Mouse (Mus musculus) ES-CJ7 (cell line): ENCODE data around the gene Cdk14.
"Not testable (repeated sequence)": the region's sequence is repeated elsewhere in the genome, so short reads cannot be mapped to it uniquely, and the experiment has no call there.

Experiments used
- DNase-seq: peaks from one replicate; pipeline ENCODE4 v3.0.0; 2011; ENCODE audit warnings: low read depth, low spot score

Cdk14 gene

DNA sequence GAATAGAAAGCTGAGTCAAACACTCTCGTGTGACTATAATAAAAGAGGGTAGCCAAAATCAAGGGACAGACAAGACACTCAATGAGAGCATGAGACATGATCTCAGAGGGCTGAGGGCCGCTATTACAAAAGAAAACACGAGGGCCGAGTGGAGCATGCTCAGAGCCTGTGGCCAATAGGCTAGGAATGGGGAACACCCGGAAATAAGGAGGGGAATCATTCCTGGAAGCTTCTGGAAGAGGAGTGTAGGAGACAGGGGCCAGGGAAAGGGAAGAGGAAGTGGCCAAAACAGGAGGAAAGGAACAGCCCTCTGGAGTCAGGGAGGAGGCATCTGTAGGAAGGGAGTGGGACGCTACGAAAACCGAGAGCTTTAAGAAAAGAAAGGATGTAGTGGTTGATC is 52.6 kb downstream of the Cdk14 start:
- no peak for DNase-seq

DNA sequence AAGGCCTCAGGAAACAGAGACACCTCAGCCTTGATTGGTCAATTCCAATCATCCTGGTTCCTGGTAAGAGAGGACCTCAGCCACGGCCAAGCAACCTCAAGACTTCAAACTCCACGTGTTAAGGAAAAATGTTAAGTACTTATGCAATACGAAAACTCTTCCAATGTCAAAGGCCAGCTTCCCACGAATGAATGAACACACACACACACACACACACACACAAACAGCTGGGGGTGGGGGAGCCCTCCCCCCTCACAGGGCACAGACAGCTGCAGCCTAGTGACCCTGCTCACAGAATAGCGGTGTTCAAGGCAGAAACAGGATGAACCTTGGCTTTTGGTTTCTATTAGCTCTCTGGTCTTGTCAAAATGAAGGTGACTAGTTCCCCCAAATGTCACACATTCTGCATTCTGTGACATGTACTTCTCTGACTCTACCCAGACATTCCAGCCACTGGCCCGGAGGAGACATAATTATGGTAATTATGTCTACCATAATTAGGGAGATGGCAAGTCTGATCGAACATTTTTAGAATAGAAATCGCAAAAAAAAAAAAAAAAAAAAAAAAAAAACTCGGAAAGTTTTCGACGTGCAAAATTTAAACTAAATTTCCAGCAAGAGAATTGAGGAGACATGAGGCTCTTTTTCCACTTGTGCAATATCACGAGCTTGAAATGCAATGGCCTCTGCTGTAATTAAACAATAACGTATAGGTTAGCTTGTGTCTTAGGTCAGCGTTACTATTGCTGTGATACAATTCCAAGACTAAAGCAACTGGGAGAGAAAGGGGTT is 54.6 kb downstream of the Cdk14 start:
- DNase-seq, result no peak

DNA sequence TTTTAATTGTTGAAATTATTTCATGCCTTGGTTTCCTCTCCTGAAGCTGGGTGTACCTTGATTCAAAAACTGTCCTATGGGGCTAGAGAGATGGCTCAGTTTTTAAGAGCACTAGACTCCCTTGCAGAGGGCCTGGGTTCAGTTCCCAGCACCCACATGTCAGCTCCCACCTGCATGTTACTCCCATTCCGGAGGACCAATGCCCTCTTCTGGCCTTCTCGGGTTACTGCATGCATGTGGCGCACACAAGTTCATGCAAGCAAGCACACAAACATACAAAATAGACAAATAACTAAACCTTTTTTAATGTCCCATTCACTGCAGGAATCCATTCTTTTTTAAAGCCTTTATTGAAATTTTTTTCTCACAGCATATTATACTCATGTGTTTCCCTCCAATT is 58.4 kb downstream of the Cdk14 start:
- peak; percentile 31 for DNase-seq

DNA sequence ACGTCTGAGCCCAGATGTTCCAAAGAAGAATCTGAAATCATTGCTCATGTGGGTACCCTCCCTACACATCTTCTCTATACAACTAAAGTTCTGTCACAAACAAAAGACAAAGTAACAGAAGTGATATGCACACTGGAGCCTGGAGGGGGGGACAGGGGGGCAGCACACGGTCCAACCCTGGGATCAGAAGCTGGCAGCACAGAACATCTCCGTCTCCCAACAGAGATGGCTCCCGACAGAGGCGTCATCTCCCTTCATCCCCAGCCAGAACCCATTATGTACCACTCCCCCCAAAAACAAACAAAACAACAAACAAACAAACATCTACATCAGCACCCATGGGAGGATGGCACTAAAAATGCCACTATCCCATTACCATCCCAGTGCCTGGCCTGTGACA is 59.8 kb downstream of the Cdk14 start:
- DNase-seq, result no peak

DNA sequence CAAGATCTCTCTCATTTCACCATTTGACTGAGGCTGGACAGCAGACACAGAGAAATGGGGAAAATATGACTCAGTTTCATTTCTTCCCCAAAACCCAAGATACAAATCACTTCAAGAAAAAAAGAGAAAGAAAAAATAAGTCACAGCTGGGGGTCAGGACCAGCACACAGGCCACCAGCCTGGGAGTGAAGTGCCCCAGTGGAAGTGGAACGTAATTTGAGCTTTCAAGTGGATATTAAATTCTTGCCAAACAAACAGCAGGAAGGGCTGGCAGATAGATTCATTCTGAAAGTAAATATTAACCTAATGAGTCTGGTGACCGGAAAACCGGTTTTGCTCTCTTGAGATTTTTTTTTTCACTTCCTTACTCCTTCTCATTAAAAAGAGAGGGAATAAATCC is 60.2 kb downstream of the Cdk14 start:
- no peak for DNase-seq

DNA sequence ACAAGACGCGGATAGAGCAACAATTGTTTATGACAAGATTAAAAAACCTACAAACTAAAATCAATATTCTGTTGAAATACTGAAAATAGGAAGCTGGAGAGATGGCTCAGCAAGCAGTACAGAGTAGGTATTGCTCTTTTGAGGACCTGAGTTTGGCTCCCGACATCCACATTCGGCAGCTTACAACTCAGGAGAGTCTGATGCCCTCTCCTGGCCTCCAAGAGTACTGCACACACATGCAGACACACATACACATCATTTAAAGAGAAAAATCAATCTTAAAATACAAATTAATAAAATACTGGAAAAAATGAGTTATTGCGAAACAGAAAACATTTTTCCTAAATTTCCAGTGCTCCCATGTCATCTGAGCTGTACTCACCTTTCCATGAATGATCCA is 60.7 kb downstream of the Cdk14 start:
- DNase-seq, result peak; percentile 50

DNA sequence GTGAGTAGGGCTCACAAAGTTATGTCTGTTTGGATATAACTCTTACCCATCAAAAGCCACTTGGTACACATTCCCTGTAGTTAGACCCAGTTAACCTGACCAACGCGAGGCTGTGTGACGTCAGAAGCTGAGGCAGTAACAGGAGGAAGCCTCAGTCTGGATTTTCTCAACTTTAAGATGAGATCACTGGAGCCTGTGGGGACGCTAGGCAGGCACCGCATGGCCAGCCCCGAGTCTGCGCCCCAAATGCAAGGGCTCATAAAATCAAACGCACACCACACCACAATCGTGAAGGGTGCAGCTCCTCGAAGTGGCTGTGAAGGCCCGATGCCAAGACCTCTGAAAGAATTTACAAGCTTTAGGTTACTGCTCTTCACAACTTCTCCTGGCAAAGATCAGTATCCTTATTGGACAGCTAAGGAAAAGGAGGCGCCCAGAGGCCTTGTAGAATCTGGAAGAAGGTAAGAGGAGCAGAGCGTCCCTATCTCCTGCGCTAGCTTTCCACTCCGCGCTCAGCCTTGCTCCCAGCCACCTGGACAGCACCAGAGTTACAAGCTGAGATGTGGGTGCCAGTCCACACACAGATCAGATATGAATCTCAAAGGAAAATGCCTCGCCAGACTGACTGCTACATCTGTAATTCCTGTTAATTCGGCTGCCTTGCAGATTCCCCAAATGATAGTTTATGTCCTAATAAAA is 61.9 kb downstream of the Cdk14 start:
- no peak for DNase-seq

DNA sequence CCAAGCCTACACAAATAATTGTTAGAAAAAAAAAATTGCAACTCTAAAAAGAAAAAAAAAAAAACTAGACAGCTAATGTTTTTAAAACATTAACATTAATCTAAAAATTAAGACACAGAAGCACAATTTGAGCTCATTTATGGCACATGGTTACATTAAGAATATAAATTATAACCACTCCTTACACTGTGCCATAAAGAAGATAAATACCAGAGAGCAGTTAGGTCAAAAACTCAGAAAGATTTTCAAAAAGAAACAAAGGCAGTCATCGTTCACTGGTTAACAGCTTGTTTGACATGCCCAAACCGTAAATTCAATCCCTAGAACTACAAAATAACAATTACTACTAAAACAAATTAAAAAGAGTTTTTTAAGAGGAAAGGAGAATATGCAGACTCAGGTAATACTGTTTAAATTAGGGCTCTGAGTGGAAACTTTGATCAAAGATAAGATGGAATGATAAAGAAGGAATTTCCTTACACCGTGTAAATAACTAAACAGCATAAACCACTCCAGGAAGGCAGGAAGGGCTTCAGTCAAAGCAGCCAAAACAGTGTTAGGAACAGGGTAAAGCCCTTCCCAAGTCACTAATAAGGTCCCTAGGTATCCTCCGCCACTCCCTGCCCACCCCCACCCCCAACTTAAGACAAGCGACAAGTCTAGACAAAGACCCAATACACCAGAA is 65.3 kb downstream of the Cdk14 start:
- DNase-seq, result no peak

DNA sequence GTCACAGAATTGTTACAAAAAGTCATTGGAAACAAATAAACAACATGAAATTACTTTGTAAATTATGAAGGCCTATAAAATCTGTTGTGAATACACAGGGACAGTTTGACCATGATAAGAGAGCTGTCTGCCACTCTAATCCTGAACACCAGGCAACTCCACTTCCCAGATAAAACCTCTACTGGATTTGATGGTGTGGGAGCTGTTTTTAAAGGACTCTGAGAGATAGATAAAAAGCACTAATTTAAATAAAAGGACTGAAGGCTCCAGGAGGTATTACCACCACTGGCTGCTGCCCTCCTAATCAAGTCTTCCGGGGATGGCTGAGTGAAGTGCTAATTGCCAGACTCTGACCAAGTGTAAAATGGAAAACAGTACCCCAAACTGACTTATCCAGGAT is 66.2 kb downstream of the Cdk14 start:
- DNase-seq, result no peak

DNA sequence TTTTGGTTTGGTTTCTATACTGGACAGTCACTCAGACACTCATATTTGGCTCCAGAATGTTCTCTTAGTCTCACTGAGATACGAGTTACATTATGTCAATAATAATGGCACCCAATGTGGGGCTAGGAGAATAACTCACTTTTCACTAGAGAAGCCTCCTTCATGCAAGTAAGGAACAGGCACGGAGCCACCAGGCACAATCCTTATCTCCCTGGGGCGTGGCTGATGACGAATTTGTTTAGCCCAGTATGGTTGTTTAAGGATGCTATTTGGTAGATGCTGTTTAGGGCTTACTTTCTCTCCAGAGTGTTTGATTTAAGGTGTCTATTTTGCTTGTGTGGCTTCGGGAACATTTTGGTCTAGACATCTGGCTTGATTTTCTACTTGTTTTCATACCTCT is 75.5 kb downstream of the Cdk14 start:
- no peak for DNase-seq

DNA sequence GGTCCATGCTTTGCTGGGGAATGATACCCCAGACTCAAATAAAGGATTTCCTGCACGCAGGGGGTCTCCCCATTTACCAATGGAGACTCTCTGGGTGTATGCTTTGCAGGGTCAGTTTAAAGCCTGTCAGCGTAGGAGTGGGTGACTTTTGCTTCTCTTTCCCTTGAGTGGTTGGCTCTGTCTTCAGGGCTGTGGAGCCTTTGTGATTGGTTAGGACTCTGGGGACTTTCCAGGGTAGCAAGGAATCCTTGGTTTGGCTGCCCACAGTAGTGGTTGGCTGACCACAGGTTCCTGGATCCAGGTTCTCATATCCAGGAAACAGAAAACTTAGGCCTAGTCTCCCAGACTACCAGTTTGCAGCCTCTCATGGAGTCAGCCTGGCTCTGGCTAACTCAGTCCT is 76.4 kb downstream of the Cdk14 start:
- no peak for DNase-seq

DNA sequence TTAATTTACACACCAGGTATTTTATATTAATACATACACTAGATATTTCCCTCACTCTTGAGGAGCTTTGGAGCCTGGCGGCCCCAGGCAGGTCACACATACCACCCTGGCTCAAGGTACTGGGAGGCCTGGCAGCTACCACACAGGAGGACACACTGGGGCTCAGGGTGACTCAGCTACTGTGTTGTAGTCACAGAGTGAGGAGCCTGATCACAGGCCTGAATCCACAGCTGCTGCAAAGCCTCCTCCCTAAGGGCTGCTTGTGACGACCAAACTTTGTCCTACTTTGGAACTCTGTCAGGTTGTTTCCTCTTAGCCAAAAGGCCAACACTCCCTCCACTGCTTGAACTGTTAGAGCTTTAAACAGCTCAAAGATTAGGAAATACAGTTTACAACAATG is 76.8 kb downstream of the Cdk14 start:
- no peak for DNase-seq

DNA sequence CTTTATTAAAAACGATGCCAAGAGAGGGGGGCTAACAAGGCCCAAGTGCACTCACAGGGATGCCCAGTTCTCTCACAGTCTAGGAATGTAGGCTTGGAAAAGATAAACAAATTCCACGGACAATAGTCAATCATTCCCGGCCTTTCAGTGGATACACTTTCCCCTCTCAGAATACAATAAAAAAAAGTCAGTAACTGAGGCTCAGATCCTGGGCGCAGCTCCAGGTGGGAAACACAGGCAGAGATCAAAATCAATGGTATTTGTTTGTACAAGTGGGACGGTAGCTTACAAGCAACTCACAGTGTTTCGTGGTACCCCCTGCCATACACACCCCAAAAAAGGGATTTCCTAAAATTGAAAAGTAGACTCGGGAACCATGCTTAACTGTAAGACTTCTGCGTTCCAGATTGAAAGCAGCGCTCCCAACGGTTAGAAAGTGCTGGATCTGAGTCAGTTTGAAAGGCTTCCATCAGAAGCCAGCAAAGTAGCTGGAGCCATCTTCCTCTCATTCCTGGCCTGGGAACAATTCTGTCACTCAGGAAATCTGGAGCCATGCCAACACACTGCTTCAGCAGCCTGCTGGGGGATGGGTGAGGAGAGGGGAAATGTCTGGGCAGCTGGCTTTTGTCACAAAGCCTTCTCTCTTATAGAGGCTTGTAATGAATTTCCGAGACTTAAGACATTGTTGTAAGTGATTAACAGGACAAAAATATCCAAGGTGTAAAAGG is 77.5 kb downstream of the Cdk14 start:
- peak; percentile 8 for DNase-seq

DNA sequence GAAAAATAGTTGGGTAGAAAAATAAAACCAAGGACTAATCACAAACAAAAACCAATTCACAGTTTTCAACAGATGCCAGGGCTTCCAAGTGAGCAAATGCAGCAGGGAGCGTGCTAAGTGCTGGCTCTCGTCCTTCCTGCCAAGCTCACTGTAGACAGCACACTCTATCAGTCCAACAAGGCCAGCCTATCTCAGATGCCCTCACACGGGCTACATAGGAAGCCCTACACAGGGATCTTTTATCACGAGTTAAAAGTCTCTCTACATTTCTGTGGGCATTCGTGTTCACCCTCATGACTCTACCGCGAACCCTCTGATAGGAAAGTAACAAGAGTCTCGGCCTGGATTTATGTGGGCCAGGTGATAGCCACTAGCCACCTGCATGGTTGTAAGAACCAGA is 78.5 kb downstream of the Cdk14 start:
- no peak for DNase-seq

DNA sequence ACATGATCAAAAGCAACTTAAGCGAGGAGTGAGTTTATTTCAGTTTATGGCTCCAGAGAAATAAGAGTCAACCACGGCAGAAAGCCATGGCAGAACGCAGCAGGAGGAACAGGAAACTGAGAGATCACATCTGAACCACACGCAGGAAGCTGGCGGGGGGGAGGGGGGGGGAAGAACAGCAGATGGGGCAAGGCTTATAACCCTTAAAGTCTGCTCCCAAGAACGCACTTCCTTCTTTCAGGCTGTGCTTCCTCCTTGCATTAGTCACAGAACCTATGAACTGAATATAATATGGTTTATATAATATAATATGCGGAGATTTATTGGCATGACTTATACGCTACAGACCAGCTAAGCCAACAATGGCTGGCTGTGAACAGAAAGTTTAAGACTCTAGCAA is 86.2 kb downstream of the Cdk14 start:
- DNase-seq, result no peak

DNA sequence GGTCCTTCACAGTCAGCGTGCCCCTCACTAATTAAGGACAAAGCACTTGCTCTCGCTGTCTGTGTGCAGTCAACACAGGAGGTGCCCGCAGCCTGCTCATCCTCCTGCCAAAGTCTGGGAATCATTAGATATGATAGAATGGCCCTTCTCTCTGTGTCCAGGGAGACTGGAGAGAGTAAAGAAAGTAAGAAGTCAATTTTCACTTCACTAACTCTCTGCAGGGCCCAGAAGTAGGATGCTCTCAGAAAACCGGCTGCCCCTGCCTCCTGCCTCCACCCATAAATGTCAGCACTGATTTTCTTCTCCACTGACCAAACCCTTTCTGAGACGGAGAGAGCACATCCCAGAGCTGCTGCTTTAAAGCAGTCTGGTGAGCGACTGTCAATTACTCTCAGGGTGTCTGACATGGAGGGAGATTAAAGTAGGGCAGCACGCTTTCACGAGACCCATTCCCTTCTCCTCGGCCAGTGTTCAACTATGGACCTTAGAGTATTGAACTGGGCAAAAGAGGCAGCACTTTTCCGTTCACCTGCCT is 89.1 kb downstream of the Cdk14 start:
- no peak for DNase-seq

DNA sequence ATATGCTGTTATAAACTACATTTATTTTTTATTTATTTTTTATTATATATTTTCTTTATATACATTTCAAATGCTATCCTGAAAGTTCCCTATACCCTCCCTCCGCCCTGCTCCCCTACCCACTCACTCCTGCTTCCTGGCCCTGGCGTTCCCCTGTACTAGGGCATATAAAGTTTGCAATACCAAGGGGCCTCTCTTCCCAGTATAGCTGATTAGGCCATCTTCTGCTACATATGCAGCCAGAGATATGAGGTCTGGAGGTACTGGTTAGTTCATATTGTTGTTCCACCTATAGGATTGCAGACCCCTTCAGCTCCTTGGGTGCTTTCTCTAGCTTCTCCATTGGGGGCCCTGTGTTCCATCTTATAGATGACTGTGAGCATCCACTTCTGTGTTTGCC is 91.1 kb downstream of the Cdk14 start:
- not testable (repeated sequence) for DNase-seq

DNA sequence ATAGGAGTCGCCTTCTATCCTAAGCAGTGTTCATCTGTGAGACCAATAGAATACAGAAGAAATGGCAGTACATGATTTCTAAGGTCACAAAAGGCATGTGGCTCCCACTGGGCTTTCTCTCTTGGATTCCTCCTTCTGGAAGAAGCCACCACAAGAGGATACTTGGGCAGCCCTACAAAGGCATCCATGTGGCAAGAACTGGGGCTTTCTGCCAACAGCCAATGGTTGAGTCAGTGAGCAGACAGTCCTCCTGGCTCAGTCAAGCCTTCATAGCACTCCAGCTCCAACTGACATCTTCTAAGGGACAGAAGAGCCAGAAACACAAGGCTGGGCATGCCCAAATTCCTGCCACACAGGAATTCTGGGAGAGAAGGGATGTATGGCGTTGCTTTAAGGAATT is 93.4 kb downstream of the Cdk14 start:
- no peak for DNase-seq

DNA sequence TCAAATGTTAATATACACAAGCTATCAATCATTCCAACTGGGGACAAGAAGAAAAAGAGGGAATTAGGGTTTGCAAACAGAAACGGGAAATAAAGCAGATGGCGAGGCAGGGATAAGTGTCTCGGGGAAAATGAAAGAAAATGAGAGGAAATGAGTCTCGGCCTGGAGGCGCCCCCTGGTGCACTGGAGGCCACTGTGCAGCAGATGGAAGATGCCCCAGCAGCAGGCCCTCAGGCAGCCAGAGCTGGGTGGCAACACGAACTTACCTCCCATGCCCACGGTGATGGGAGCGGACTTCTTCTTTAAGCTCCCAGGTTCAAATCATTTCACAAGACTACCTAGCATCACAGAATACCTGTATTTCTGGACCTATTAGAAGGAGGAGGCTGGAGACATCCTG is 97.4 kb downstream of the Cdk14 start:
- peak; percentile 3 for DNase-seq

DNA sequence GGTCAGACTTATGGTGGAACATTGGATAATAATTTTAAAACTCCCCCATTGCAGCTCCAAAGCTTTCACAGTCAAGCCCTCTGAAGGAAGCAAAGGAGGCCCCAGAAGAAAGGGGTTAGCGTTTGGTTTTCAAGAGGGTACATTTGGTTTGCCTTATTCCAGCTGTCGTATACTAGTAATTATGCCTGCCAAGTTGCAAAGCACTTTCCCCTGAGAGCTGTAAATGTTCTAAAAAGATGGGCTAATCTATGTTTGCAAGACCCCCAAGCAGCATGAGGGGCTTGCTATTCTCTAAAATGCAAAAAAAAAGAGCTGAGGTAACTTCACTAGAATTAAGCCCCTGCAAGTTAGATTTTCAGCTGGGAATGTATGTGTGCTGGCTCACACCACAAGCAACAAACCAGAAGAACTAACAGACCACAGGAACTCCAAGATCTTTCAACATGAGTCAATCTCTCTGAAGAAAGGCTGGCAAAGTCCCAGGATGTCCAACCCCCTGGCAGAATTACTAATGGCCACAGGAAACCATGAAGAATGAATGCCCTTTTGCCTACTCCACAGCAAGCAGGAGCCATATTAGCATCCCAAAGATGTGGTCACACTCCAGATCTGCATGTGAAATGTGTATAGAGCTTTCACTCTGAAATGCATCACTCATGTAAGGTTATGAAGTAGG is 99.5 kb downstream of the Cdk14 start:
- DNase-seq, result no peak

DNA sequence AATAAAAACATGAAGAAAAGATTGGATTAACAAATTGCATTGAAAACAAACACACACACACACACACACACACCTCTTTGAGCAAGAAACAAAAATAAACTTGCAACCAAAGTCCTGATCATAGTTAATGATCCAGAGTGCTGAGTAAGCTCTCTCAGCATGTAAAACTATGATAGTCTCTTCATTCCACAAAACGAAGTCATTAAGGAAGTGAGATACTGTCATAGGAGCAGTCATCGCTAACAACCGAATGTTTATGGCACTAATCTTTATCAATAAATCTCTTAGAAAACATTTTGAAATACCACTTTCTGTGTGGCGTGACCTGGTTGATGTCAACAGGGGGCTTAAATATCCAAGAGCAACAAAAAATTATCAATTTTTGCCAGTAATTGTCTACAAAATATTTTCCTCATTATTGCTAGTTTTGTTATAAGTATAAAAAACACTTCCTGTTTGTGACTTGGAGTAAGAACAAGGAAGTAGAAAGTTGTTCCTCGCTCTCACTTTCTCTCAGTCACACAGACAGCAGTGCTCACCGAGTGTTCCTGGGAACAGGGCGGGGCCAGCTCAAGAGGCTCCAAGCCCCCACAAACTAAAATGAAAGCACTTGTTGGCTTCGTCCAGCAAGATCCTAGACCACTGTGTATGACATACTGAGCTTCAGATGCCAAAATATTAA is 100.1 kb downstream of the Cdk14 start:
- no peak for DNase-seq
